Mouse (Mus musculus) stomach, embryonic 16.5 days (tissue): ENCODE data around the gene Stk25. TPM values are rescaled to one million over a fixed set of nuclear protein-coding genes. Genes with fewer than 3 reads are reported as not detected.

ENCODE experiments used
- ATAC-seq: fragments of 200-750 bp; cut with Nextera tagmentation; 2 replicates; pipeline ENCODE4 v1.8.0; 2017; ENCODE audit warnings: moderate number of reproducible peaks, moderate TSS enrichment; ENCODE audit not compliant: insufficient read depth, low FRiP score
- H3K27ac ChIP-seq: fragments of 300-500 bp; sonication (generic); 2 replicates; pipeline ENCODE4 v1.5.1; 2014; ENCODE audit warnings: low read length
- H3K27me3 ChIP-seq: fragments of 300-500 bp; sonication (generic); 2 replicates; pipeline ENCODE4 v1.6.1; 2014; ENCODE audit warnings: low read length, control low read depth, mixed read lengths; ENCODE audit not compliant: control insufficient read depth, insufficient read depth
- H3K36me3 ChIP-seq: fragments of 300-500 bp; sonication (generic); 2 replicates; pipeline ENCODE4 v1.6.1; 2014; ENCODE audit warnings: low read length; ENCODE audit not compliant: control insufficient read depth, insufficient read depth
- H3K4me1 ChIP-seq: fragments of 300-500 bp; sonication (generic); 2 replicates; pipeline ENCODE4 v1.6.1; 2014; ENCODE audit warnings: low read length, control low read depth, mixed read lengths; ENCODE audit not compliant: control insufficient read depth, insufficient read depth
- H3K4me2 ChIP-seq: fragments of 300-500 bp; sonication (generic); 2 replicates; pipeline ENCODE4 v1.6.1; 2014; ENCODE audit warnings: low read depth, low read length, mixed read lengths
- H3K4me3 ChIP-seq: fragments of 300-500 bp; sonication (generic); replicated peaks from 2 replicates; pipeline ENCODE4 v1.5.1; 2014; ENCODE audit warnings: mild to moderate bottlenecking, low read length
- H3K9ac ChIP-seq: fragments of 300-500 bp; sonication (generic); 2 replicates; pipeline ENCODE4 v1.6.1; 2014; ENCODE audit warnings: low read length
- H3K9me3 ChIP-seq: fragments of 300-500 bp; sonication (generic); replicated peaks from 2 replicates; pipeline ENCODE4 v1.6.1; 2016; ENCODE audit warnings: low read length, control low read depth; ENCODE audit not compliant: control insufficient read depth
- WGBS: fragments of 180-500 bp; shearing (Covaris S2); extraction: QIAGEN DNeasy Blood & Tissue Kit; methylation state at CpG from one replicate; pipeline ENCODE4 v1.1.7; 2014; 5-methylcytosine and 5-hydroxymethylcytosine counted together
- polyA plus RNA-seq: library from polyadenylated mRNA; unstranded; fragments of >200 nt; fragmentation: Nextera tagmentation; extraction: Ambion mirVana; gene quantifications from 2 replicates; pipeline ENCODE4 v1.2.1, GENCODE M21; 2015

Gene Stk25
- polyA plus RNA-seq, 1 experiment from 2014 or later: 135 TPM

- no peak overlapping the region for H3K4me2 ChIP-seq
- H3K27ac ChIP-seq: no peak overlapping the region
- H3K27me3 ChIP-seq: no peaks in the 10 kb centered on the region
- H3K4me3 ChIP-seq: no peak overlapping the region
- no peak for ATAC-seq
- H3K36me3 ChIP-seq: no peaks in the 10 kb centered on the region
- no peaks in the 10 kb centered on the region for H3K9me3 ChIP-seq
- no peak overlapping the region for H3K9ac ChIP-seq
- WGBS: 66% methylated on average over 7 of the region's 7 CpGs
- no peaks in the 10 kb centered on the region for H3K4me1 ChIP-seq
These were observed 2.0 kb downstream of the Stk25 start for GRCm38 (mm10) chr1:93656325-93657024.

GRCm38 (mm10) chr1:93654798-93655197 is 3.7 kb downstream of the Stk25 start:
- no peak overlapping the region for H3K9ac ChIP-seq
- H3K27me3 ChIP-seq: no peaks in the 10 kb centered on the region
- peak; percentile 50; the same call in 1 of the 2 replicates for ATAC-seq
- H3K27ac ChIP-seq: no peak overlapping the region
- H3K4me3 ChIP-seq: no peak overlapping the region
- no peaks in the 10 kb centered on the region for H3K9me3 ChIP-seq
- WGBS: 63% methylated on average over 2 of the region's 2 CpGs
- H3K4me2 ChIP-seq: no peak overlapping the region
- no peaks in the 10 kb centered on the region for H3K4me1 ChIP-seq
- H3K36me3 ChIP-seq: no peaks in the 10 kb centered on the region

- H3K4me1 ChIP-seq: no peaks in the 10 kb centered on the region
- H3K36me3 ChIP-seq: no peaks in the 10 kb centered on the region
- H3K9me3 ChIP-seq: no peaks in the 10 kb centered on the region
- no peaks in the 10 kb centered on the region for H3K27me3 ChIP-seq
- no peak for ATAC-seq
- WGBS: 35% methylated on average over 2 of the region's 2 CpGs
- H3K4me3 ChIP-seq: no peak overlapping the region
- no peak overlapping the region for H3K9ac ChIP-seq
- no peak overlapping the region for H3K27ac ChIP-seq
- H3K4me2 ChIP-seq: no peak overlapping the region
These were observed 4.2 kb downstream of the Stk25 start for GRCm38 (mm10) chr1:93654275-93654674.

GRCm38 (mm10) chr1:93649604-93650172 is 8.8 kb downstream of the Stk25 start:
- Histone ChIP-seq H3K4me3 (no peak overlapping the region), H3K9ac (no peak overlapping the region), H3K9me3 (no peaks in the 10 kb centered on the region), H3K4me2 (no peak overlapping the region), H3K36me3 (no peaks in the 10 kb centered on the region), H3K27me3 (no peaks in the 10 kb centered on the region), H3K4me1 (no peaks in the 10 kb centered on the region), H3K27ac (no peak overlapping the region)
- WGBS: 65% methylated on average over 5 of the region's 5 CpGs
- no peak for ATAC-seq

GRCm38 (mm10) chr1:93642692-93643091 is 15.8 kb downstream of the Stk25 start:
- Histone ChIP-seq H3K4me2 (no peak overlapping the region), H3K27me3 (no peaks in the 10 kb centered on the region), H3K27ac (no peak overlapping the region), H3K4me1 (no peaks in the 10 kb centered on the region), H3K4me3 (no peak overlapping the region), H3K36me3 (no peaks in the 10 kb centered on the region), H3K9me3 (no peaks in the 10 kb centered on the region), H3K9ac (no peak overlapping the region)
- ATAC-seq: no peak
- WGBS: 86% methylated on average over 2 of the region's 2 CpGs

- Histone ChIP-seq H3K4me3 (no peak overlapping the region), H3K4me2 (no peak overlapping the region), H3K27ac (no peak overlapping the region), H3K4me1 (no peaks in the 10 kb centered on the region), H3K27me3 (no peaks in the 10 kb centered on the region), H3K9me3 (no peaks in the 10 kb centered on the region), H3K9ac (no peak overlapping the region), H3K36me3 (no peaks in the 10 kb centered on the region)
- no peak for ATAC-seq
- 85% methylated on average over 2 of the region's 2 CpGs for WGBS
These were observed 16.5 kb downstream of the Stk25 start for GRCm38 (mm10) chr1:93641978-93642377.

- Histone ChIP-seq H3K27ac (peak overlapping the region; percentile 85), H3K27me3 (no peaks in the 10 kb centered on the region), H3K9ac (peak overlapping the region; percentile 81), H3K36me3 (peaks cover 3% of the 10 kb centered on the region; the same call in 1 of the 2 replicates), H3K4me3 (peak overlapping the region; percentile 98), H3K4me1 (peaks cover 14% of the 10 kb centered on the region), H3K4me2 (peak overlapping the region; percentile 95), H3K9me3 (no peaks in the 10 kb centered on the region)
- 26% methylated on average over 7 of the region's 7 CpGs for WGBS
- ATAC-seq: no peak; the same call in 1 of the 2 replicates
These were observed 22.1 kb downstream of the Stk25 start for GRCm38 (mm10) chr1:93636211-93636897.

- Histone ChIP-seq H3K9me3 (no peaks in the 10 kb centered on the region), H3K36me3 (peaks cover 3% of the 10 kb centered on the region; the same call in 1 of the 2 replicates), H3K27ac (peak overlapping the region; percentile 92), H3K9ac (peak overlapping the region; percentile 95), H3K4me1 (peaks cover 14% of the 10 kb centered on the region), H3K4me2 (peak overlapping the region; percentile 95), H3K27me3 (no peaks in the 10 kb centered on the region), H3K4me3 (peak overlapping the region; percentile 98)
- peak; percentile 98 for ATAC-seq
- 2% methylated on average over 44 of the region's 44 CpGs for WGBS
These were observed 22.8 kb downstream of the Stk25 start for GRCm38 (mm10) chr1:93635580-93636192.
